Mouse (Mus musculus): ENCODE results near the gene Rgl1. TPM values are rescaled to one million over a fixed set of nuclear protein-coding genes. Genes with fewer than 3 reads are reported as not detected.

Gene Rgl1
- polyA plus RNA-seq, 1 experiment, result 7.1 TPM

- Histone ChIP-seq H3K4me3 (ENCODE audit: control insufficient read depth, insufficient read depth, low read length) (no peak overlapping the region), H3K4me1 (replicated peaks; ENCODE audit: control insufficient read depth, insufficient read depth, low read length) (no peaks in the 10 kb centered on the region), H3K27me3 (ENCODE audit: control insufficient read depth, insufficient read depth, low read length) (no peaks in the 10 kb centered on the region; the same call in 1 of the 2 replicates), H3K36me3 (ENCODE audit: control insufficient read depth, insufficient read depth, low read length) (no peaks in the 10 kb centered on the region), H3K27ac (ENCODE audit: control insufficient read depth, insufficient read depth, low read length) (no peak overlapping the region)
- 90% methylated on average over 7 of the region's 7 CpGs for whole genome bisulfite sequencing
- DNase-seq, result no peak
- TF ChIP-seq CTCF (IDR thresholded peaks at IDR 0.05; ENCODE audit: borderline replicate concordance, control insufficient read depth, extremely low read depth, insufficient read depth, low read length, poor library complexity) (no peak), POLR2A (IDR thresholded peaks at IDR 0.05; ENCODE audit: control insufficient read depth, extremely low read depth, insufficient read depth, low read length, poor library complexity) (no peak)
Measured at GRCm38 (mm10) chr1:152639344-152639743, 126.8 kb downstream of the Rgl1 start.

- Histone ChIP-seq H3K4me1 (replicated peaks; ENCODE audit: control insufficient read depth, insufficient read depth, low read length) (no peaks in the 10 kb centered on the region), H3K27me3 (ENCODE audit: control insufficient read depth, insufficient read depth, low read length) (no peaks in the 10 kb centered on the region; the same call in 1 of the 2 replicates), H3K36me3 (ENCODE audit: control insufficient read depth, insufficient read depth, low read length) (no peaks in the 10 kb centered on the region), H3K27ac (ENCODE audit: control insufficient read depth, insufficient read depth, low read length) (no peak overlapping the region), H3K4me3 (ENCODE audit: control insufficient read depth, insufficient read depth, low read length) (no peak overlapping the region)
- TF ChIP-seq CTCF (IDR thresholded peaks at IDR 0.05; ENCODE audit: borderline replicate concordance, control insufficient read depth, extremely low read depth, insufficient read depth, low read length, poor library complexity) (no peak), POLR2A (IDR thresholded peaks at IDR 0.05; ENCODE audit: control insufficient read depth, extremely low read depth, insufficient read depth, low read length, poor library complexity) (no peak)
- no peak for DNase-seq
- WGBS, result 91% methylated on average over 5 of the region's 5 CpGs
Measured at GRCm38 (mm10) chr1:152634638-152635037, 131.5 kb downstream of the Rgl1 start.

- WGBS, result 95% methylated on average over 3 of the region's 3 CpGs
- no peaks in the 10 kb centered on the region for H3K27me3 ChIP-seq (ENCODE audit: control insufficient read depth, insufficient read depth, low read length)
Measured at GRCm38 (mm10) chr1:152629780-152630179, 136.4 kb downstream of the Rgl1 start.

GRCm38 (mm10) chr1:152625651-152626050, 140.5 kb downstream of the Rgl1 start:
- DNase-seq, result no peak
- no peak for TF ChIP-seq CTCF (IDR thresholded peaks at IDR 0.05; ENCODE audit: borderline replicate concordance, control insufficient read depth, extremely low read depth, insufficient read depth, low read length, poor library complexity)
- Histone ChIP-seq H3K36me3 (ENCODE audit: control insufficient read depth, insufficient read depth, low read length) (no peaks in the 10 kb centered on the region), H3K4me3 (ENCODE audit: control insufficient read depth, insufficient read depth, low read length) (no peak overlapping the region), H3K27ac (ENCODE audit: control insufficient read depth, insufficient read depth, low read length) (no peak overlapping the region), H3K27me3 (ENCODE audit: control insufficient read depth, insufficient read depth, low read length) (no peaks in the 10 kb centered on the region; the same call in 1 of the 2 replicates), H3K4me1 (replicated peaks; ENCODE audit: control insufficient read depth, insufficient read depth, low read length) (peaks cover 7% of the 10 kb centered on the region)

More at GRCm38 (mm10) chr1:152629780-152630179, 136.4 kb downstream of the Rgl1 start:
- H3K4me1 ChIP-seq (replicated peaks; ENCODE audit: control insufficient read depth, insufficient read depth, low read length), result no peaks in the 10 kb centered on the region
- H3K4me3 ChIP-seq (ENCODE audit: control insufficient read depth, insufficient read depth, low read length), result no peak overlapping the region
- no peak for DNase-seq
- H3K36me3 ChIP-seq (ENCODE audit: control insufficient read depth, insufficient read depth, low read length), result no peaks in the 10 kb centered on the region
- TF ChIP-seq POLR2A (IDR thresholded peaks at IDR 0.05; ENCODE audit: control insufficient read depth, extremely low read depth, insufficient read depth, low read length, poor library complexity) (no peak), CTCF (IDR thresholded peaks at IDR 0.05; ENCODE audit: borderline replicate concordance, control insufficient read depth, extremely low read depth, insufficient read depth, low read length, poor library complexity) (no peak)
- no peak overlapping the region for H3K27ac ChIP-seq (ENCODE audit: control insufficient read depth, insufficient read depth, low read length)

- DNase-seq, result peak; percentile 68
- Histone ChIP-seq H3K4me1 (replicated peaks; ENCODE audit: control insufficient read depth, insufficient read depth, low read length) (peaks cover 7% of the 10 kb centered on the region), H3K27me3 (ENCODE audit: control insufficient read depth, insufficient read depth, low read length) (no peaks in the 10 kb centered on the region; the same call in 1 of the 2 replicates), H3K27ac (ENCODE audit: control insufficient read depth, insufficient read depth, low read length) (0 out of 2 replicates have a peak overlapping the region, but pooled peaks have one; percentile 15), H3K36me3 (ENCODE audit: control insufficient read depth, insufficient read depth, low read length) (no peaks in the 10 kb centered on the region), H3K4me3 (ENCODE audit: control insufficient read depth, insufficient read depth, low read length) (peak overlapping the region; percentile 56)
- 1% methylated on average over 60 of the region's 61 CpGs for WGBS
- TF ChIP-seq POLR2A (IDR thresholded peaks at IDR 0.05; ENCODE audit: control insufficient read depth, extremely low read depth, insufficient read depth, low read length, poor library complexity), result no peak
- TF ChIP-seq CTCF (IDR thresholded peaks at IDR 0.05; ENCODE audit: borderline replicate concordance, control insufficient read depth, extremely low read depth, insufficient read depth, low read length, poor library complexity), result no peak
Measured at GRCm38 (mm10) chr1:152624644-152625454, 141.3 kb downstream of the Rgl1 start.

- Histone ChIP-seq H3K36me3 (ENCODE audit: control insufficient read depth, insufficient read depth, low read length) (no peaks in the 10 kb centered on the region), H3K27me3 (ENCODE audit: control insufficient read depth, insufficient read depth, low read length) (no peaks in the 10 kb centered on the region; the same call in 1 of the 2 replicates), H3K4me3 (ENCODE audit: control insufficient read depth, insufficient read depth, low read length) (no peak overlapping the region), H3K27ac (ENCODE audit: control insufficient read depth, insufficient read depth, low read length) (no peak overlapping the region), H3K4me1 (replicated peaks; ENCODE audit: control insufficient read depth, insufficient read depth, low read length) (peaks cover 7% of the 10 kb centered on the region)
- DNase-seq, result no peak
- no peak for TF ChIP-seq CTCF (IDR thresholded peaks at IDR 0.05; ENCODE audit: borderline replicate concordance, control insufficient read depth, extremely low read depth, insufficient read depth, low read length, poor library complexity)
- no peak for TF ChIP-seq POLR2A (IDR thresholded peaks at IDR 0.05; ENCODE audit: control insufficient read depth, extremely low read depth, insufficient read depth, low read length, poor library complexity)
- 55% methylated on average over 12 of the region's 12 CpGs for WGBS
Measured at GRCm38 (mm10) chr1:152623375-152624270, 142.5 kb downstream of the Rgl1 start.
